Mouse (Mus musculus) myocyte (in vitro differentiated cells): ENCODE measurements around the gene Slc2a5.

Experiments used
- CEBPB ChIP-seq: IDR thresholded peaks from 2 replicates; pipeline ENCODE4 v1.6.1; 2011; ENCODE audit warnings: mild to moderate bottlenecking, moderate library complexity; ENCODE audit not compliant: poor library complexity, insufficient read depth, severe bottlenecking
- MAX ChIP-seq: IDR thresholded peaks from one replicate; pipeline ENCODE4 v1.6.1; 2011; ENCODE audit warnings: low read depth, mild to moderate bottlenecking, control low read depth
- POLR2A ChIP-seq: IDR thresholded peaks from one replicate; pipeline ENCODE4 v1.6.1; 2011; ENCODE audit warnings: low read depth, mild to moderate bottlenecking, control low read depth, moderate library complexity; ENCODE audit not compliant: insufficient read length
- POLR2AphosphoS2 ChIP-seq: IDR thresholded peaks from one replicate; pipeline ENCODE4 v1.6.1; 2011; ENCODE audit warnings: low read depth, control low read depth; ENCODE audit not compliant: insufficient read length
- REST ChIP-seq: IDR thresholded peaks from one replicate; pipeline ENCODE4 v1.6.1; 2011; ENCODE audit warnings: mild to moderate bottlenecking, control low read depth, moderate library complexity; ENCODE audit not compliant: insufficient read depth, insufficient read length
- TCF12 ChIP-seq: IDR thresholded peaks from one replicate; pipeline ENCODE4 v1.6.1; 2011; ENCODE audit warnings: mild to moderate bottlenecking, control low read depth; ENCODE audit not compliant: poor library complexity, insufficient read depth, severe bottlenecking

GRCm38 (mm10) chr4:150087161-150087889, 31.8 kb upstream of the Slc2a5 start, which contains the start of gene Gpr157:
- no peak for TF ChIP-seq CEBPB
- TF ChIP-seq POLR2AphosphoS2 = peak; percentile 22
- peak; percentile 51 for TF ChIP-seq POLR2A
- TF ChIP-seq REST = no peak
- TF ChIP-seq MAX = no peak
- no peak for TF ChIP-seq TCF12
